Mouse (Mus musculus): Measurements from ENCODE around the gene Adamts2.

The Adamts2 gene

DNA sequence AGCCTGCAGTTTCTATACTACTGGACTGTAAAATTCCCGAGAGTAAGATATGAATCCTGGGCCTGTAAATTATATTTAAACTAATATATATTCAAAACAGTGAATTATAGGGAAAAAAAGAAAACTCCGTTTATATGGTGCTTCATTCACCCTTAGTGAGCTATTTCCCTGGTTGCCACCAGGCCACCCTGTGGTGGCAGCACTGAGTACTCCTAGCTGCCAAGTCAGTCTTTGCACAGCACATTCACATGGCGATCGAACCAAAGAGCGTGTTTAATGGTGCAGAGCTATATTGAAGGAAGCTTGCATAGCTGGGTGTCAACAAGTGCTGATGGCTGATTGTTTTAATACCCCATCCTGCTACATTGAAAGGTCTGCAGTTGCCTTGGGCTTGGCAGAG, 245.2 kb downstream of the Adamts2 start:
- DNase-seq (ENCODE audit: low read depth, low spot score), result no peak

GRCm38 (mm10) chr11:50848520-50849137, 246.7 kb downstream of the Adamts2 start:
- DNase-seq (ENCODE audit: low read depth, low spot score), result no peak

- no peak for DNase-seq (ENCODE audit: low read depth, low spot score)
Measured at GRCm38 (mm10) chr11:50849310-50849709, 247.4 kb downstream of the Adamts2 start.

GRCm38 (mm10) chr11:50850177-50850735, 248.4 kb downstream of the Adamts2 start, which contains the start of gene Grm6:
Gene Grm6, plus strand, starts transcription at chr11:50850685.
- no peak for DNase-seq (ENCODE audit: low read depth, low spot score)

DNA sequence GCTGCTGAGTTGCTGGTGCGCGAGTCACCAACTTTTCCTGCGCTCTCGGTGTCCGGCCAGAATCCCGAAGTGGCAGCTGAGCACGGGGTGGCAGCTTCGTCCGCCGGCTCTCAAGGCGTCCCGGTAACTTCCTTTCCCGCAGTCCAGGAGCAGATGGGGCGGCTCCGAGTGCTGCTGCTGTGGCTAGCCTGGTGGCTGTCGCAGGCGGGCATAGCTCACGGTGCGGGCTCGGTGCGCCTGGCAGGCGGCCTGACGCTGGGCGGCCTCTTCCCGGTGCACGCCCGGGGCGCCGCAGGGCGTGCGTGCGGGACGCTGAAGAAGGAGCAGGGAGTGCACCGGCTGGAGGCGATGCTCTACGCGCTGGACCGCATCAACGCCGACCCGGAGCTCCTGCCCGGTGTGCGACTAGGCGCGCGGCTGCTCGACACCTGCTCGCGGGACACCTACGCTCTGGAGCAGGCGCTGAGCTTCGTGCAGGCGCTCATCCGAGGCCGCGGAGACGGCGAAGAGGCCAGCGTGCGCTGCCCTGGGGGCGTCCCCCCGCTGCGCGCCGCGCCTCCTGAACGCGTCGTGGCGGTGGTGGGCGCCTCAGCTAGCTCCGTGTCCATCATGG, 249.2 kb downstream of the Adamts2 start:
- no peak for DNase-seq (ENCODE audit: low read depth, low spot score)
